Mouse (Mus musculus): ENCODE results near the gene Hist1h3d.
"Not testable (repeated sequence)": the region's sequence is repeated elsewhere in the genome, so short reads cannot be mapped to it uniquely, and the experiment has no call there.

Gene Hist1h3d

DNA sequence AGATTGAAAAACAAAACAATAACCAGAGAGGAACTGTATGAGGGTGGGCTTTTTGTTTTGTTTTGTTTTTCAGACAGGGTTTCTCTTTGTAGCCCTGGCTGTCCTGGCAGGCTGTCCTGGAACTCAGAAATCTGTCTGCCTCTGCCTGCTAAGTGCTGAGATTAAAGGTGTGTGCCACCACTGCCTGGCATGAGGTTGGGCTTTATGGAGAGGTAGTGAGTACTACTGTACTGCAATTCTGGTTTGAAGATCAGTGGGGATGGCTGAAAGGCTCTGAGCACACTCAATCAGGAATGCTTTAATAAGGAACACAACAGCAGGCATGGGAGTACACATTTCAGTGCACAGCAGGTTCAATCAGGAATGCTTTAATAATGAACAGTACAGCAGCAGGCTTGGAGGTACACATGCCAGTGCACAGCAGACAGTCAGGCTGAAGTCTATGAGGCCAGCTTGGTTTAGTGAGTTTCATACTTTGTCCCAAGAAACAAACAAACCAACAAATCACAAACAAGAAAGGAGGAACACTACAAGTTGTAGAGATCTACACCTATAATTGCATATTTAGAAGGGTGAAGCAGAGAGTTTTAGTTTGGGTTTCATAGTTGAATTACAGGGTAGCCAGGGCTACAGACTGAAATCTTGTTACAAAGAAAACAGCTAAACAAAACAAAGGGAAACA is 8.0 kb downstream of the Hist1h3d start:
- no peak for ATAC-seq (ENCODE audit: insufficient number of reproducible peaks, low FRiP score, low TSS enrichment)

DNA sequence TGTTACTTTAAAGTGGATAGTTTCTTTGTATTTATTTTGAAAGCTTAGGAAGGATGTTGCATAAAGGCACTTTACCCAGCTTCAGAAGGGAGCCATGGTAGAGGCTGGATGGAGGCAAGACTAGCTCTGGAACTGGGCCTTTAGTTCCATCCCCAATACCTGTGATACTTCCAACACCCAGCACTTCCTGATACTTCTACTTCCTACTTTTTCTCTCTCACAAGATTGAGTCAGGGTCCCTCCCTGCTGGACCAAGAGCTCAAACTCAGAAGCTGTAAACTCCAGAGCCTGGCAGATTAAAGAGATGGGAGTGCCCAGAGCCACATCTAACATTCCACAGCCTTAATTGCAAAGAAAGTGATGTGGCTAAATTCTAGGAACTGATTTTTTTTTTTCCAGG is 8.8 kb downstream of the Hist1h3d start:
- ATAC-seq (ENCODE audit: insufficient number of reproducible peaks, low FRiP score, low TSS enrichment): no peak

DNA sequence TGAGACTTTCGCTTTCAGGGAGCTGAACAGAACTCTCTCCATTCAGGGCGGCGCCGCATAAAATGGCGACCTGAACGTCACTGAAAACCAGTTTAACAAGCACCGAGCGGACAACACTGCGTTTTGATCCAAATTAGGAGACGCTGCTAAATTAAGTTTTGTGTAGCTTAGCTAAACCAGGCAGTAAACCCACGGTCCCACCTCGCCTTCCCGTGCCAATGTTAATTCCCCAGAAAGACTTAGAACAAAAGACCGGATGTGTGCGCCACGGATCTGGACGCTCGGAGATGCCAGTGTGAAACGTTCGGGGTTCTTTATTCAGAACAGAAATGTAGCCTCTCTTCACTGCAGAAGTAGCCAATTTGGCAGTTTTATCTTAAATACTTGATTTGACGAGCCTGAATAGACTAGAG is 9.5 kb downstream of the Hist1h3d start:
- ATAC-seq (ENCODE audit: insufficient number of reproducible peaks, low FRiP score, low TSS enrichment): no peak

DNA sequence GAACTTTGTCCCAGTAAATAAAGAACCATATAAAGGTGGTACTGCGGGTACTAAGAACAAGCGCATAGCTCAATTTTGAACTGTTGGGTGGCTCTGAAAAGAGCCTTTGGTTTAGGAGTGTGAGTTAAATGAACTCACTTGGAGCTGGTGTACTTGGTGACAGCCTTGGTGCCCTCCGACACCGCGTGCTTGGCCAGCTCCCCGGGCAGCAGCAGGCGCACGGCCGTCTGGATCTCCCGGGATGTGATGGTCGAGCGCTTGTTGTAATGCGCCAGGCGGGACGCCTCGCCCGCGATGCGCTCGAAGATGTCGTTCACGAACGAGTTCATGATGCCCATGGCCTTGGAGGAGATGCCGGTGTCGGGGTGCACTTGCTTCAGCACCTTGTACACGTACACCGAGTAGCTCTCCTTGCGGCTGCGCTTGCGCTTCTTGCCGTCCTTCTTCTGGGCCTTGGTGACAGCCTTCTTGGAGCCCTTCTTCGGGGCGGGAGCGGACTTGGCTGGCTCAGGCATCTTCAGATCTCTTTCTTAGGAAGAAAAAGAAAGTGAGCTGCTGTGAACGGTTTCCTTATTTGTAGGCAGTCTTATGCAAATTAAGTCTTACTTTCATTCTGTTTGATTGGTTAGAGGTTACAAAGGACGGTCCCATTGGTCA is 10.0 kb downstream of the Hist1h3d start:
- peak; percentile 91 for ATAC-seq (ENCODE audit: insufficient number of reproducible peaks, low FRiP score, low TSS enrichment)

DNA sequence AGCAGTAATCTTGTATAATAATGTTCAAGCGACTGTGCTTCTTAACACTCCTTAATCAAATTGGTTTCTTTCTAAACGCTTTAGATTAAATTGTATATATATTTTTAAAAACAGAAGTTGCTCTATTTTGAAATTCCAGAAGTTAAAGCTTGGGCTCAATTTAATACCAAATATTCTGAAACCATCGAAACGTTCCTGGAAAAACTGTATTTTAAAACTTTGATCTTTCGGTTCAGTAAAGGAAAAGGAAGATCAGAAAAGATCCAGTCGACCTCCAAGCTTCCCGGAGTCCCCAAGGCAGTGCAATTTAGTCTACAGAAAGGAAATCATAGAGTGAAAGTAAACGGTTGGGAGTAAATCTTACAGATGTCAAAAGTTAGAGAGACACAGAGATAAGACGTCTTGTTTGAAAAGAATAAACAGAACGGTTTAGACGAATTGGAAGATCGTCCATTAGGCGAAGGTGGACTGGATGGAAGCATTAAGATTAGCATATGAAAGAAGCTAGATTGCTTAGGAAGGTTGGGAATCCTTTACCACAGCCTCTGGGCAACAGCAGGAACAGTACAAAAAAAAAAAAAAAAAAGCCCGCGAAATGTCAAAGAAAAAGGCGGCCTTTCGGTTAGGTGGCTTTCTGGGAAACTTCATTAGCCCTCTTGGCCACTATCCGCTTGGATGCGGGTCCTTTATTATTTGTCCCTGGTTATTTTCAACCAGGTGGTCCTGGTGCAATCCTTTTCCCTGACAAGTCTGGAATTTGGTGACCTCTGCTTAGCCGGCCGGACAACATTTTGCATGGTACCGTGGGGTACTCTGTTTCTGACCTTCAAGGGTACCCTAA is 10.8 kb downstream of the Hist1h3d start:
- no peak for ATAC-seq (ENCODE audit: insufficient number of reproducible peaks, low FRiP score, low TSS enrichment)

DNA sequence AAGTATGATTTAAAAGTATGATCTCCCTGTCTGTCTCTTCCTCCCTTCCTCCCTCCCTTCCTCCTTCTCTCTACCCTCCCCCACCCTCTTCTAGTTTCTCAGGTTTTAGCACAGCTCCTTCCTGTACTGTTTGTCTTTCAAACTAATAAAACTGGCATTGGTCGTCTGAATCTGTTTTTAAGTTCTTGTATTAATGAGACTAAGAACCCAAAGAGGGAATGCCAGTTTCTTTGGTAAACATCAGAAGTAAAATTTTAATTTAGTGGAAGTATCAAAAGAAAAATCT is 11.3 kb downstream of the Hist1h3d start:
- ATAC-seq (ENCODE audit: insufficient number of reproducible peaks, low FRiP score, low TSS enrichment): no peak

DNA sequence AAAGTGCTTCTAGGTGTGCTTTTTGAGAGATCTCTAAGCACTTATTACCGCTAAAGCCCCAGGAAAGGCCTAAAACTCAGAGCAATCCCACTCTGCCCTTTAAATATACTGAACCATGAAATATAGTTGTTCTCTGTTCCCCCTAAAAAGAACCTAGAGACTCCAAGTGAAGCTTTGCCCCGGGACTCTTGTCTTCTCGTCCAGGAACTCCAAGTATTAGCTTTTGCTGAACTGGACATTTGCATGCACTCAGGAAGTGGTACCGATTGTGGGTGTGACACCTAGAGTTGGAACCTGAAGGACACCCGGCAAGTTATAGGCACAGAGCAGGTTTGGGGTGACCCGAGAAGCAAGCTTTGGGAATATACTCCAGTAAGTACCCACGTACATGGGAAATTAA is 15.6 kb downstream of the Hist1h3d start:
- no peak for ATAC-seq (ENCODE audit: insufficient number of reproducible peaks, low FRiP score, low TSS enrichment)

DNA sequence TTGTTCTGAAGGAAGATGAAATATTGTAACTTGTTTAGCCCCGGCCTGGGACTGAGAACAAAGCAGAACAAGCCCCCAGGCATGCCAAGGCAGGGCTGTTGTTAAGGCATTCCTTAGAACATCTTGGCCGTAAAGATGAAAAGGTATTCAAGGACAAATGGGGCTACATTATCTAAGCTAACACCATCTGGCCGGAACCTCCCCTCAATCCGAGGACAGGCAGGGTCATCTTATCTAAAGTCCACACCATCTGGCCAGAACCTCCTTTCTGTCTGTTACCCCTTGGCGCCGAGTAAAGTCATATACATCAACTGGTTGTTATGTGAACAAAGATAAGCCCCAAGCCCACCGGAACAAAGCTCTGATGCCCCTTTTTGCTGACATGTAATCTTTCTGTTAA is 16.3 kb downstream of the Hist1h3d start:
- ATAC-seq (ENCODE audit: insufficient number of reproducible peaks, low FRiP score, low TSS enrichment): not testable (repeated sequence)

DNA sequence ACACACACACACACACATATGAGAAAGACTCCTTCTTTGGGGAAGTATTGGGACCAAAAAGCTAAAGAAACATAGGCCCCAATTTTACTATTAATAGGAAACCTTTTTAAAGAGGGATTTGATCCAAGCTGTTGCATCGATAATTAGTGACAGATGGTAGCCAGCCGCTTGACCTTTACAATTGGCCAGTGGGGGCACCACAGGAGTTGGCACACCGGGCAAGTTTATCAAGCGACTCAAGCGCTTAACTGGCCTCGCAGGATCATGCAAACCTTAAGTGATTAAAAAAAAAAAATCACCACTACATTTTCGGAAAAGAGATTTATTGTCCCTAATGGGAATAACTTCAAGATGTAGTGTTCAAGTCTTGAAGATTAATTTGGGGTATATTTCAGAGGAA is 17.1 kb downstream of the Hist1h3d start:
- ATAC-seq (ENCODE audit: insufficient number of reproducible peaks, low FRiP score, low TSS enrichment): peak; percentile 45; the same call in 1 of the 2 replicates

DNA sequence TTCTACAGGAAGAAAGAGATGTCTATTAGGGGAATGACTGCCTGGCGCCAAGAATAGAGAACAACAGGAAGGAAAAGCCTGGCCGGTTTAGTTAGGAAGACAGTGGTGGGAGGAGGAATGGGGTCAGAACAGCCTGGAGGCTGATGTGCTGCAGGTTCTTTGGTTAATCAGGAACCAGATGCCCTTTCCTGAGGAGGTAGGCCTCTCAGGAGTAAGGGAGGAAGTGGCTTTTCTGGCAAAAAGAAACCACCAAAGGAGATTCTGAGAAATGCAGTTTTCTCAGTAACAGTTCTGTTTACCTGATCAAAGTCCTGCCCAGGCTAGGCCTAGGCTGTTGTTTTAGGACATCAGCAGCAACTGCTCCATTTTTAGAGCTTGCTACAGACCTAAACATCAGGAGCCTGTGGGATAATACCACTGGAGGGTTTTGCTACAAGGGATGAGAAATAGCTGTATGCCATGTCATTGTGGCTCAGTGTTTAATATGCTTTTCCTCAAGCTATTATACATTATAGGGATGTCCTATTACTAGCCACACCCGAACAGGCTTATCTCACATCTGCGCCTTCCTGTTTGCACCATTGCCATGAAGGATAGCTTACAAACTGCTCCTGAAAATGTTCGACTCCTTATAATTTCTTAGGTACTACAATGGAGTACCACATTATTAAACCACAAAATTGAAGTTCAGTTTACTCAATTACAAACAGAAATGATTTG is 17.6 kb downstream of the Hist1h3d start:
- no peak for ATAC-seq (ENCODE audit: insufficient number of reproducible peaks, low FRiP score, low TSS enrichment)

DNA sequence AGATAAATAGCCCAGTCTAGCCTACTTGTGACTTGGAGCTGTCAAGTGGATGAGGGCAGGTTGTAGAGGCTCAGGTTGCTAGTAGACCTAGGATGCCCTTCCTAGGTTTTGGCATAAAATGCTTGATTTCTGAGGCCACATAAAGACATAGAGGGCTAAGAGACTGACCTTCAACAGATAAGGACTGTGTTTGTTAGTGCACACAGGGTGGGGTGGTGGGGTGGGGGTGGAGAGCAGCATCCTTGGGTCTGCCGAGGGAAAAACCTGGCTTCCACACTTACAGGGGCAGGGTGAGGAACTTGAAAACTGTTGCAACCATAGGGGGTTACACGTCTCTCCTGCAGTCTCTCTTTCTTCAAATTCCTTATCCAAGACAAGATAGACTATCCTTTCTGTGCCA is 19.6 kb downstream of the Hist1h3d start:
- ATAC-seq (ENCODE audit: insufficient number of reproducible peaks, low FRiP score, low TSS enrichment): no peak

DNA sequence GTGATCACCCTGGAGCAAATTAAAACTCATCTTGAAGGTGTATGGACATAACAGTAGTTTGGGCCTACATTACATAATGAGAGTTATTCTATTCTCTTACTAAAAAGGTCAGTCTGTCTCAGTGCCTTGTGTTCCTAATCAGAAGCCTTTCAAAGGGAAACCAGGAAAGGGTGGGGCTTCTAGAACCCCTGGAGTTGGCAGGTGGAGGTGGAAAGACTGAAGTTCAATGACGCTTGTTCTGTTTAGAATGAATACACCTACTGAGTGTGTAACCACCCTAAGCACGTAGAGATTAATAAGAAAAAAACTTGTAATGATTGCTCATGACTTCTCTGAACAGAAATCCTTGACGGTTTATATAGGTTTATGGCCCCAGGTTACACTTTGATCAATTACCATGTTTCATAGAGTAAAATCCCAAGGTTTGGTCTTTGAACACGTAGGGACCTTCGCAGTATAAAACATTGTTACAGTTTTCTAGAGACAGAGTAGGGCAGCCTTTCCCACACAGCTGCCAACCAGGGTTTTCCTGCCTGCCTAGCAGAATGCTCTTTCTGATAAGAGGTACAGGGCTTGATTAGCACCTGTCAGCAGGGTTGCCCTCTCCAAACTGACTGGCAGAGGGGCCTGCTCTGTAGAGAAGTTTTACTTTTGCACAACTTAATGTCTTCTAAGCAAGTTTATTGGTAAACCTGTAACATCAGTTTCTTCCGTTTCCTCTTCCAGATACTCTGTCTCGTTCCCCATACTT is 20.2 kb downstream of the Hist1h3d start:
- ATAC-seq (ENCODE audit: insufficient number of reproducible peaks, low FRiP score, low TSS enrichment): no peak

DNA sequence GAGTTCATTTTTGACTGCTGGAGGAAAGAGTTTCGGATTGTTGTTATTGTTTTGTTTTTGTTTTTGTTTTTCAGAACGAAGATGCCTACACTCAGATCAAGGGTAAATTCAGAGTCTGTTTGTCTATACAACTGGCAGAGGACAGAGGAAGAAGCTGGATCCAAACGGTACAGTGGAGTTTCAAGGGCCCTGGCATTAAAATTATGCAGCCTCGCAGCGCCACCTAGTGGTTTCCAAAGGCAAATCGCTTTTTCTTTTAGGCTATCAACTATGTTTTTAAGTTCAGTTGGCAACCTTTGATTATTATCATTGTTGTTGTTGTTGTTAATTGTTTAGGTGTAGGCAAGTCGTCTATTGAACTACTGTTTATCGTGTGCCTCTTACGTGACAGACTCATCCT is 22.4 kb downstream of the Hist1h3d start:
- ATAC-seq (ENCODE audit: insufficient number of reproducible peaks, low FRiP score, low TSS enrichment): peak; percentile 74; the same call in 1 of the 2 replicates

DNA sequence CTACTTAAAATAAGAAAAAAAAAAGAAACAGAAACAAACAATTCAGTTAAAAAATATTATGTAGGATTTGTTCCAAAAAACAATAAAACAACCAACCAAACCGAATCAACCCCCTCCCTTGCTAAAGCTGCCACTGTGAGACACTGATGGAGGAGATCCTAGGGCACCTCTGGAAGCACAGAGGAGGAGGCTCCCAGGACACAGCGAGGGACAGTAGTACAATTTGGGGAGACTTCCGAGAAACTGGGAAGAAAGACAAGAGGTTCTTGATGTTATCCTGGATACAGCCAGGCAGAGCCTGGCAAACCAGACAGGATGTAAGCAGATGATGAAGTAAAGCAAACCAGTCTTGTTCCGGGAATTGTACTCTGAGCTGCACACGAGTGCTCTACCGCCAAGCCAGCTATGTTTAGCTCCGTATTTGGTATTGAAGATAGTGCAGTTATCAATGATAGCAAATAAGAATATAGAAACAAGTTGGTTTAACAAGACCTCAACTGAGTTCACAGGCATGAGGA is 27.7 kb downstream of the Hist1h3d start:
- no peak for ATAC-seq (ENCODE audit: insufficient number of reproducible peaks, low FRiP score, low TSS enrichment)

DNA sequence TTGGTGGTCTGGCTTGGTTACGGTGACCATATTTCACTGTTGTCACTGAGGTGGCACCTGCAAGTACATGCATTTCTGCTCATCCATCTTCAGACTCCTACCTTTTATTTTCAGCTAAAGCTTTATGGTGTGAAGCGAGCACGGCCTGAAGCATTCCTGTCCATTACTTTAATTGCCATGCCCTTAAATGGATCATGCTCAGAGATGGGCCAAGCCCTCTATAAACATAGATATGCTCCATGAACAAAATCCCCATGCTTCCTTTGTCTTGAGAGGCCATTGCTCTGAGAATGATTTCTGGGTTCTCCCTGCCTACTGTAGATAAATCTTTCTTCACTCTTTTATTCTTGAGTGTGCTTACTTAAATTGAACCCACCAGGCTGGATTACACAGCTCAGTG is 28.9 kb downstream of the Hist1h3d start:
- no peak for ATAC-seq (ENCODE audit: insufficient number of reproducible peaks, low FRiP score, low TSS enrichment)

DNA sequence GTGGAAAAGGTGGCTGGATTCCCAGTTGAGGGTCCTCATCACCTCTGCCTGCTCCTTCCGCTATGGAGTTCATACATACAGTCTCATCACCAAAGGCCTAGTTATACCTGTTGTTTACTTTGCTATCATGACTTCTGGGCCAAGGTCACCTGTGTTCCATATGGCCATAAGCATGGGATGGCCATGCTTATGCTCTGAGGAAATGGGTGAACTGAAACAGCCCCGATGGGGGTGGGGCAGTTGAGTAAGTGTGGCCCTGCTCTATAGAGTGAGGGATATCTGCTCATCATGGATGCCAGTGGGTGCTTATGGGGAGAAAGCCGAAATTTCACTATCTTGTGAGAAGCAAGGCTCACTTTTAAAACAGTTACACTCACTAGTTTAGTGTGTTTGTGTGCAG is 29.5 kb downstream of the Hist1h3d start:
- ATAC-seq (ENCODE audit: insufficient number of reproducible peaks, low FRiP score, low TSS enrichment): no peak

DNA sequence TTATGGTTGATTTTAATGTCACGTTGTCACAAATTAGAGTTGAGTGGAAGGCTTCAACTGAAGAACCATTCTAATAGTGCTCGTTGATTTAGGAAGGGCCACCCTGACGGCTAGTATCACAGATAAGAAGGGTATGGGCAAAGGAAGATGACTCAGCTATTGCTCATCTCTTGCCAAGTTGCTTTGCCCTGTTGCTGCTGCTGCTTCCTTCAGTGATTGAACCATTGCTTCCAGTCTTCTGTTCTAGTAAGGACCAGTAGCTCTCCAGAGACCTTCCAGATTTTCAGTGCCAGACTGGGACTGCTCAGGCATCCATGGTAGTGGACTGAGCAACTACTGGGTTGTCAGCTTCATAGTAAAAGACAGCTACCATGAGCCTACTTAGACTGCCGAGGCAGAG is 33.6 kb downstream of the Hist1h3d start:
- no peak for ATAC-seq (ENCODE audit: insufficient number of reproducible peaks, low FRiP score, low TSS enrichment)

DNA sequence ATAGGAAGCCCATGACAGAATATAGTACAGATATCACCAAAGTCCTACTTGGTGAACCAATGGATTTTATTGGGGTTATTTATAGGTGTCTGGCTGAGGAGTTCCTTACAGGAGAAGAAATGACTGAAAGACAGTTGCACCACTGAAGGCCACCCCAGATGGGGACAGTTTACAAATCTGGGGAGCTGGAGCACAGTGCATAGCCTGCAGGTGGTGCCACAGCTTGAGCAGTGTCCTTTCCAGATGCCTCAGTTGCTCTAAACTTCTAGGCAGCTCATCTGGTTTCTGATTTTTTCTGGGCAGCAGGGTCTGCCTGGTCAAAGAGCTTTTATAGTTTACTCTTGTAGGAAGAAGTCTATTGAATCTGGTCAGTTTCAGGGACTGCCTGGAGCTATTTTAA is 34.3 kb downstream of the Hist1h3d start:
- ATAC-seq (ENCODE audit: insufficient number of reproducible peaks, low FRiP score, low TSS enrichment): no peak

DNA sequence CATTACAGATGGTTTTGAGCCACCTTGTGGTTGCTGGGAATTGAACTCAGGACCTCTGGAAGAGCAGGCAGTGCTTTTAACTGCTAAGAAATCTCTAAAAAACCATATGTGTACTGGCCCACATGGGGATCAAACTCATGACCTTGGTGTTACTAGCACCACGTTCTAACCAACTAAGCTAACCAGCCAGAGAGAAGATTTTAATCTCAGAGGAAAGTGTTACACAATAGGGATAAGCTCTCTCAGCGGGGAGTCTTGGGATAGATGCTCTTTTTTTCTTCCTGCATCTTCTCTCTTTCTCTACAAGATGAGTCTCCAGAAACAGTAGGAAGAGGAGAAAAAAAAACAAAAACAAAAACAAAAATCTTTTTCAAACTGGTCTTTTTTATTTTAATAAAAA is 34.8 kb downstream of the Hist1h3d start:
- ATAC-seq (ENCODE audit: insufficient number of reproducible peaks, low FRiP score, low TSS enrichment): no peak

DNA sequence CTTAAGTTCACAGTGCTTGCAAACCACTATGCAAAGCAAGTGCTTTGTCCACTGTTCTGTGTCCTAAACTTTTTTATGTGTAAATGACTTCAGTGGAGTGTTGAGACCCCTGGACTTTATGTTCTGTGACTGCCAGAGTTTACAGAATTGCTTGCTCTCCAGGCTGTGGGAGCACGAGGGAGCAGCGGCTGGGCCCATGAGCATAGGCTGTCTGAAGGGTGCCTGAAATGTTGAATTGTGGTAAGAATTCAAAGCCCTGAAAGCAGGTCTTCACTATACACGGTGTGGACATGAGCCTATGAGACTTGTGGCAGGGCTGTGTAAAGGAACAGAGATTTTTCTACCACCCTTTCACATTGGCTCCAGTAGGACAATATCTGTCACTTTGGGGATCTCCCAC is 36.1 kb downstream of the Hist1h3d start:
- ATAC-seq (ENCODE audit: insufficient number of reproducible peaks, low FRiP score, low TSS enrichment): no peak
